Mouse (Mus musculus) thymus, adult 18-20 months (tissue): ENCODE data around the gene Gjc2.

Source experiments
- DNase-seq, 2 experiments: peaks; one replicate each; pipeline ENCODE4 v3.0.0; 2022; ENCODE audit warnings: mixed read lengths in 2 of 2

Gene Gjc2

GRCm38 (mm10) chr11:59202081-59202995 is 19.3 kb upstream of the Gjc2 start, which contains the start of gene Mrpl55:
TSS of gene Mrpl55 (plus strand) at chr11:59202486.
- DNase-seq: peak; percentile 76 to 81

GRCm38 (mm10) chr11:59201216-59202002 is 18.4 kb upstream of the Gjc2 start:
- no peak for DNase-seq

DNA sequence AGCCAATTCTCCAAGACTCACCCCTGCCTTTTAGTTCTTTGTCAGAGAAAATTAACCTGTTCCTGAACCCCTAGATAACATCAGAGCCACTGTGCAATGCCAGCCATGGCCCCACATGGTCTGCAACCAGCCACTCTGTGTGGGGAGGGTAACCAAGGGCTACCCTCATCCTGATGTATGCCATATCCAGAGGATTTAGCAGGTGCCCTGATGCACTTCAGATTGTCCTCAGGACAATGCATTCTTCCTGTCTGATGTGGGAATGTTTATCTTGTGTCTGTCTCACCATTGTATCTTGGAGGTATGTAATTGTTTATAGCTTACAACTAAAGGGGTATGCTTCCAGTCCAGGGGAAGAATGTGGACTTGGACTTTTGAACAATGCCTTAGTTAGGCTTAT is 13.2 kb upstream of the Gjc2 start:
- no peak for DNase-seq

GRCm38 (mm10) chr11:59192059-59192386 is 9.0 kb upstream of the Gjc2 start, which contains the start of gene Guk1:
TSS of gene Guk1 (minus strand) at chr11:59192212.
- DNase-seq: no peak

DNA sequence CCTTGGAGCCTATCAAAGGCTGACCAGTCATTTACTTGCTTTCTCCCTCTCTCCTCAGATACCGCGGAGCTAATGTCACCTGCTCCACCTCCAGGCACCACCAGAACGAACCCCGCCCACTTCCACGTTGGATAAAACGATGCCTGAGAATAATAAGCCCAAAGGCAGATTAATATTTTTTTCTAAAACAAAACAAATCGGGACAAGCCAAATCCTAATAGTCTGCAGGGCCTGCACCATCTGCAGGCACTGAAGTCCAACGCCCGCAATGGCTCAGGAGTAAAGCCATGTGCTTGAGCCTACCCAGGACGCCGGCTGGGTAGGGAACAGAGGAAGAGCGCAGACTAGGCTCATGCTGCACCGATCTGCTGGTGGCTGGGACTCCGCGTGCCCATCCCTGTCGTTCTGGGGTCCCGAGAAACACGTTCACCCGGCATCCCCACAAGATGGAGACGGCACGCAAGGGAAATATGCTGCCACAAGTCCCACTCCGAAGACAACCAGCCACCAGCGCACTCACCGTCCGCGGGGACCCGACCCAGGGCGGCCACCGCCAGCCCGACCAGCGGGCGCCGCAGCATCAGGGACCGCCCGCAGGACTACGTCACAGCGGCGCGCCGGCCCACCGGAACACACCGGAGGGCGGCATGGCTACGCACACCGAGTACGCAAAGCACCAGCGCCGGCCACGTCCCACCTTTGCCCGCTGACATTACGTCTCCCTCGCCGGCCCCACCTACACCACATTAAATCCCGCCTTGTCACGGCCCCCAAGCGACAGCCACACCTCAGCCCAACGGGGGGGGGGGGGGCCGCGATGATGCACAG is 8.4 kb upstream of the Gjc2 start:
- peak; percentile 83 to 90 for DNase-seq

GRCm38 (mm10) chr11:59187706-59188105 is 4.7 kb upstream of the Gjc2 start:
- no peak for DNase-seq

- DNase-seq: no peak
Measured at GRCm38 (mm10) chr11:59185490-59185889, 2.5 kb upstream of the Gjc2 start.

GRCm38 (mm10) chr11:59183821-59184220 is 808 bp upstream of the Gjc2 start:
- DNase-seq: no peak

GRCm38 (mm10) chr11:59176921-59177320 is 6.1 kb downstream of the Gjc2 start:
- DNase-seq: no peak

DNA sequence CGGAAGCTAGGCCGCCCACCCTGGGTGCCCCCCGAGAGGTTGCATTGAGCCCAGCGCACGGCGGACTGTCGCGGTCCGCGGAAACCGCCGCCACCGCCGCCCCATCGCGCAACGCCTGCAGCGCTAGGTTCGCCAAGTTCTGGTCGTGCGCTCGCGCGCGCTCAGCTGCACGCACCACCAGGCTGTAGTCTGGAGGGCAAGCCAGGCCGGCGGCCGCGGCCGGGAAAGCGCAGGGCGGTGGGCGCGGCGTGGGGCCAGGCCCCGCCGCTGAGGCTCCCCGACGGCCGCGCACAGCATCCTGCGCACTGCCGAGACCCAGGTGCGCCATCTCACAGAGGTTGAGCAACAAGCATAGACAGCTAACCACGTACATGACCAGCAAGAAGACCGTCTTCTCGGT is 6.5 kb downstream of the Gjc2 start:
- no peak for DNase-seq

DNA sequence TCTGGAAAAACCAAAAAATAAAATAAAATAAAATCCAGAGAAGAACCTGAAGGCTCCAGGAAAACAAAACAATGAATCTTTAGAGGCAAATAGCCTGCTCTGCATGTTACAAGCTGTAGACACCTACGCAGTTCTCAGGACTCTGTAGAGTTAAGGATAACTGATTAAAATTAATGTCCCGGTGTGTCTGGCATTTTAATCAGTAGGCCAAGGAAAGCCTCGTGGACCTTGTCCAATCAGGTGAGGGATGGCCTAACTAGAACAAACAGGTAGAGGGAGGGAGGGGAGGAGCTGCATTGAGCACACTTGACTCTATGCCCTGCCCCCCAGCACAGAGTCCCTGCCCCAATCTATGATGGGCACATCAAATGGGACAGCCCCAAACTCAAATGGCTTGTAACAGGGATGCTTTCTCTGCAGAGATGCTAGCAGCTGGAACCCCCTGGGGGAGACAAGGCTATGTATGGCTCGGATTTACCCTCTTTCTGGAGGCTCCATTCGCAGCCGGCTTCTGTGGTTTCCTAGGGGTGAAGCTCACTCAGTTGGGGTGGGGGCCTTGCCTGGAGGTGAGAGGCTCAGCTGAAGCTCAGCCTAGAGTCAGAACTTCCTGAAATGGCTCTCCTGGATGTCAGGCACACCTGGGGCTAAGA is 8.7 kb downstream of the Gjc2 start:
- no peak for DNase-seq

GRCm38 (mm10) chr11:59170549-59170948 is 12.5 kb downstream of the Gjc2 start:
- no peak for DNase-seq

GRCm38 (mm10) chr11:59169807-59170206 is 13.2 kb downstream of the Gjc2 start:
- DNase-seq: no peak

GRCm38 (mm10) chr11:59165616-59166241 is 17.3 kb downstream of the Gjc2 start:
- DNase-seq: no peak

DNA sequence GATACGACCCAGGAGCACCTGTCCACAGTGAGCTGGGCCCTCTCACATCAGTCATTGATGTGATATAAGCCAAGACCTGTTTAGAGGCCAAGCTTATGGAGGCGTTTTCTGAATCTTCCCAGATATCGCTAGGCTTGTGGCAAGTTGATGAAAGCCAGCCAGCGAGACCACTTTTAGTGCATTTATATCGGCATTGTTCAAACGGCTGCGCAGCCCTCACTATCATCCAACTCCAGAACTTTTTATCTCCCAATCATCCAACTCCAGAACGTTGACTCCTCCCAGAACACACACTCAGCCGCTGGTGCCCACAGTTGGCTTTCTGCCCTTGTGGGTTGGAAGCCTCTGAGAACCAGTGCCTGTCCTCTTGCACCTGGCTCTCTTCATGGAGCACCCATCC is 18.6 kb downstream of the Gjc2 start:
- DNase-seq: no peak

- peak; percentile 98 to 99 for DNase-seq
Measured at GRCm38 (mm10) chr11:59163255-59164236, 19.5 kb downstream of the Gjc2 start, which contains the start of gene Iba57. TSS of gene Iba57 (minus strand) at chr11:59163739.

DNA sequence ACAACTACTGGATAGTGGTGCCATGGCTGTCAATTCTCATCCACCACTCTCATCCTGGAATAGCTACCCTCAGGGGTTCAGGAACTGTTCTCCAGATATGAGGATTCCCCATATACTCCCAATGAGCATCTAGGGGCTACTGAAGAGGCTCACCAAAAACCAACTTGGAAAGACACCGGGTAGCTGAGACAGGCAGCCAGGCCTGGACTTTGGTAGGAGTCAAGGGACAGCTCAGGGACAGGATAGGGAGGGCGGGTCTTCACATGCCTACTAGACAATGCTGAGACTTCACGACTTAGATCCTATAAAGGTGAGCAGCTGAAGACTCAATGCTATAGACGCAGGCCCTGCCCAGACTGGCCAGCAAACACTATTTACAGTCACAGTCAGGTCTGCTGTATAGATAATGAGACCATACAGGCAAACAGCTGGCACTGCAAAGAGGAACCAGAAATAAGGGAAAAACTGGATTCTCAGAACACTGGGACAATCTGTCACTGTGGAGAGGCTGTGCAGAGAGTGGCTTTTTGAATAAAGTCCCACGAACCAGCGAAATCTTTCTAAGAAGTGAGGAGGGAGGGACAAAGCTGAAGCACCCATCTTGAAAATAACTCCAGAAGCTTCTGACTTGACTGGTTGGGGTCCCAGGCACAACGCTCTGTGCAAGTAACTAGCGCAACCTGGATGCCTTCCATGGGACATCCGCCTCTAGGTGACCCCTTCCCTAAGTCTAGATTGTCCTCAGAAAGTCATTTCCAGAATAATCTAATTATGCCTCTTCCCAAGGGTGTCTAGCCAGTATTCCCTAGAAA is 20.4 kb downstream of the Gjc2 start:
- DNase-seq: no peak

- no peak for DNase-seq
Measured at GRCm38 (mm10) chr11:59161398-59161797, 21.6 kb downstream of the Gjc2 start.

GRCm38 (mm10) chr11:59159558-59159957 is 23.5 kb downstream of the Gjc2 start:
- DNase-seq: no peak

GRCm38 (mm10) chr11:59159099-59159498 is 23.9 kb downstream of the Gjc2 start:
- no peak for DNase-seq
